In genomic region chr3:97327356-97327755, GRCm38 (mm10) we compare ENCODE assay signal across 25 mouse cellular contexts.
"Had no signal": no experiment of that assay in that cellular context is flagged by ENCODE, and none has a peak within 500 bp of the region (broad histone marks: within the 10 kb centered on the region; RNA-seq: fewer than 3 reads in every experiment).

No protein-coding gene starts in this region.

- H3K36me3 ChIP-seq: kidney, embryonic 15.5 days; limb, embryonic 12.5 days; limb, embryonic 15.5 days; midbrain, embryonic 10.5 days; midbrain, embryonic 15.5 days; neural tube, embryonic 13.5 days had no signal

- H3K4me3 ChIP-seq: kidney, embryonic 15.5 days; left cerebral cortex, adult 2 months; limb, embryonic 12.5 days; limb, embryonic 15.5 days; megakaryocyte, embryonic 14.5 days; midbrain, embryonic 10.5 days; midbrain, embryonic 15.5 days; neural tube, embryonic 13.5 days had no signal

- DNase-seq: kidney, adult 8-10 months; kidney, postnatal 10 days; kidney, postnatal 36 days; layer of hippocampus, postnatal 36 days; left cerebral cortex, postnatal 4 days; liver, postnatal 0 days; lung, embryonic 14.5 days; retina, postnatal 1 day; right cerebral cortex, postnatal 4 days; thymus, adult 2 months; thymus, postnatal 14 days; thymus, postnatal 4 days had no signal

- ATAC-seq: liver, postnatal 0 days; lung, postnatal 0 days; midbrain, embryonic 15.5 days had no signal

- H3K4me1 ChIP-seq: limb, embryonic 12.5 days; megakaryocyte, embryonic 14.5 days had no signal

- H3K4me2 ChIP-seq: kidney, embryonic 15.5 days; limb, embryonic 12.5 days; limb, embryonic 15.5 days; liver, embryonic 11.5 days; lung, embryonic 14.5 days; midbrain, embryonic 15.5 days; neural tube, embryonic 13.5 days had no signal

- H3K27ac ChIP-seq: kidney, embryonic 15.5 days; left cerebral cortex, adult 2 months; limb, embryonic 12.5 days; limb, embryonic 15.5 days; liver, embryonic 14.5 days; macrophage; midbrain, embryonic 10.5 days; midbrain, embryonic 15.5 days; neural tube, embryonic 13.5 days; stomach, postnatal 0 days had no signal

- H3K9me3 ChIP-seq: kidney, embryonic 15.5 days; limb, embryonic 12.5 days; limb, embryonic 15.5 days; midbrain, embryonic 15.5 days had no signal

- H3K9ac ChIP-seq: kidney, embryonic 15.5 days; limb, embryonic 12.5 days; limb, embryonic 15.5 days; liver, embryonic 14.5 days; liver, postnatal 0 days; lung, embryonic 14.5 days; midbrain, embryonic 15.5 days; neural tube, embryonic 13.5 days had no signal

- H3K27me3 ChIP-seq: kidney, embryonic 15.5 days; limb, embryonic 15.5 days; midbrain, embryonic 15.5 days; neural tube, embryonic 13.5 days had no signal
